In genomic region chr11:116591621-116592020, GRCm38 (mm10) we compare ENCODE assay signal across 41 mouse cellular contexts. TPM values are rescaled to one million over a fixed set of nuclear protein-coding genes. Genes with fewer than 3 reads are reported as not detected.
"Had no signal": no experiment of that assay in that cellular context is flagged by ENCODE, and none has a peak within 500 bp of the region (broad histone marks: within the 10 kb centered on the region; RNA-seq: fewer than 3 reads in every experiment).

No protein-coding gene starts in this region.

- H3K4me3 ChIP-seq: heart, embryonic 10.5 days; heart, embryonic 12.5 days; heart, embryonic 13.5 days; heart, embryonic 15.5 days; hindbrain, embryonic 10.5 days; hindbrain, embryonic 12.5 days; hindbrain, embryonic 13.5 days; hindbrain, embryonic 15.5 days; intestine, embryonic 15.5 days; kidney, embryonic 15.5 days; layer of hippocampus, adult 2 months; left cerebral cortex, adult 2 months had no signal

- H3K27ac ChIP-seq: heart, embryonic 10.5 days; heart, embryonic 13.5 days; heart, embryonic 15.5 days; hindbrain, embryonic 10.5 days; hindbrain, embryonic 12.5 days; hindbrain, embryonic 13.5 days; hindbrain, embryonic 15.5 days; intestine, embryonic 15.5 days; kidney, embryonic 15.5 days; kidney, postnatal 0 days; layer of hippocampus, adult 2 months; left cerebral cortex, adult 2 months had no signal

- H3K27me3 ChIP-seq: hindbrain, embryonic 13.5 days; hindbrain, embryonic 15.5 days; intestine, embryonic 15.5 days had no signal

- DNase-seq: heart, postnatal 10 days; heart, postnatal 14 days; heart, postnatal 36 days; heart, postnatal 4 days; kidney, adult 11 months; kidney, adult 18-20 months; kidney, adult 2 months; kidney, adult 8-10 months; kidney, adult 9 months; kidney, postnatal 14 days; kidney, postnatal 25 days; kidney, postnatal 36 days; kidney, postnatal 4 days; layer of hippocampus, adult 9-11 months; layer of hippocampus, postnatal 36 days had no signal

- H3K9me3 ChIP-seq: heart, embryonic 10.5 days; heart, embryonic 12.5 days; heart, embryonic 13.5 days; heart, embryonic 15.5 days; hindbrain, embryonic 10.5 days; hindbrain, embryonic 12.5 days; hindbrain, embryonic 13.5 days; hindbrain, embryonic 15.5 days; intestine, embryonic 15.5 days; kidney, embryonic 15.5 days had no signal

- H3K4me1 ChIP-seq: intestine, embryonic 15.5 days had no signal

- H3K36me3 ChIP-seq: heart, embryonic 15.5 days; hindbrain, embryonic 10.5 days; hindbrain, embryonic 12.5 days; hindbrain, embryonic 13.5 days; hindbrain, embryonic 15.5 days; intestine, embryonic 15.5 days; kidney, embryonic 15.5 days had no signal

- H3K9ac ChIP-seq: heart, embryonic 12.5 days; heart, embryonic 13.5 days; heart, embryonic 15.5 days; hindbrain, embryonic 12.5 days; hindbrain, embryonic 13.5 days; hindbrain, embryonic 15.5 days; intestine, embryonic 15.5 days; kidney, embryonic 15.5 days had no signal

- H3K4me2 ChIP-seq: heart, embryonic 11.5 days; heart, embryonic 12.5 days; heart, embryonic 13.5 days; heart, embryonic 15.5 days; hindbrain, embryonic 12.5 days; hindbrain, embryonic 13.5 days; hindbrain, embryonic 15.5 days; intestine, embryonic 15.5 days; kidney, embryonic 15.5 days had no signal

RNA-seq across cellular contexts. Expression of gene Aanat, which starts 5.4 kb away (rescaled TPM):
- total RNA-seq: heart, postnatal 10 days; heart, postnatal 14 days; heart, postnatal 25 days; heart, postnatal 36 days; heart, postnatal 4 days; hematopoietic stem cell, adult 5-6 weeks had no signal
- polyA plus RNA-seq: heart, embryonic 10.5 days; heart, embryonic 11.5 days; heart, embryonic 12.5 days; heart, embryonic 13.5 days; heart, embryonic 15.5 days; heart, embryonic 16.5 days; heart, postnatal 0 days; hindbrain, embryonic 10.5 days; hindbrain, embryonic 11.5 days; hindbrain, embryonic 15.5 days; inflammation-experienced regulatory T-cells, adult 6 months; intestine, embryonic 14.5 days; intestine, embryonic 15.5 days; intestine, embryonic 16.5 days; intestine, postnatal 0 days; kidney, adult 2 months; kidney, embryonic 14.5 days; kidney, embryonic 15.5 days; kidney, embryonic 16.5 days; kidney, postnatal 0 days; large intestine, adult 2 months had no signal
